ENCODE assay signal across 25 mouse cellular contexts in the genomic region with DNA sequence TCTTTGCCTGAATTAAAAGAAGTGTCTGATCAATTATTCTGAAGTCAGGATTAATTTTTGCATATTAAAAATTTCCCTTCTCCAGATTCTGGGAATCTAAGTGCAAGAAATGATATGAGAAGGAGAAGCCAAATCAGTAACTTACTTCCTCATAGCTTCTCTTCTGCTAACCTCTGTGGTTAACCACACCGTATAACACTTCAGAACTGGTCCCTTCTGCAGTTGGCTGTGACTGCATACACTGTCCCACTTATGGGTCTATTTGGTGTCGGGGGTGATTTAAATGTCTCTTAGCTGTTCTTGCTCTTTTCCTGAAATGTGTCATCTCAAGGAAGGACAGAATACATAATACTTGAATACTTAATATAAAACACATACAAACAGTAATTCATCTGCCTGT.
DNase-seq lines count a peak whose midpoint lies in the region; ATAC-seq and TF ChIP-seq lines count a peak whose summit lies in the region.
"Had no signal": no experiment of that assay in that cellular context is flagged by ENCODE, and none has a peak within 500 bp of the region (broad histone marks: within the 10 kb centered on the region; RNA-seq: fewer than 3 reads in every experiment).

No protein-coding gene starts in this region.

- ATAC-seq in granulocyte monocyte progenitor cell, adult 5-6 weeks (replicated peaks; ENCODE audit: poor library complexity, severe bottlenecking): peak; percentile 98
- ATAC-seq: CD4-positive, CD25-positive, alpha-beta regulatory T cell, adult 4 months; forebrain, embryonic 14.5 days; intestine, embryonic 16.5 days had no signal

- no peaks in the 10 kb centered on the region for H3K36me3 ChIP-seq in myocyte (ENCODE audit: control insufficient read depth, insufficient read depth)
- H3K36me3 ChIP-seq: embryonic facial prominence, embryonic 15.5 days; forebrain, embryonic 10.5 days; heart, embryonic 10.5 days had no signal

- no peak overlapping the region for H3K4me3 ChIP-seq in myocyte
- H3K4me3 ChIP-seq: embryonic facial prominence, embryonic 15.5 days; erythroblast, embryonic 14.5 days; forebrain, embryonic 10.5 days; heart, embryonic 10.5 days had no signal

- no peaks in the 10 kb centered on the region for H3K27me3 ChIP-seq in myocyte (ENCODE audit: control insufficient read depth, insufficient read depth, insufficient read length)
- H3K27me3 ChIP-seq: embryonic facial prominence, embryonic 15.5 days had no signal

- H3K79me2 ChIP-seq in myocyte (ENCODE audit: control insufficient read depth, insufficient read depth): no peaks in the 10 kb centered on the region

- no peak for TF ChIP-seq POLR2A in myocyte (IDR thresholded peaks at IDR 0.05; ENCODE audit: insufficient read length, low read depth)

- DNase-seq in 416B (ENCODE audit: low read depth) (peak; percentile 38), MEL-GATA-1-ER (ENCODE audit: extremely low read depth, low read depth) (peak; percentile 46)
- no peak for DNase-seq in lung, postnatal 36 days
- no peak for DNase-seq in adrenal gland, adult 8-10 months
- DNase-seq in embryo, embryonic 10.5 days (ENCODE audit: low spot score): no peak
- DNase-seq: adrenal gland, postnatal 10 days; B cell, adult 2 months; cerebellum, adult 18-20 months; cerebellum, adult 9-11 months; cerebellum, postnatal 36 days; embryo, embryonic 11 days; gastrocnemius, postnatal 36 days; heart, adult 18-20 months; heart, postnatal 10 days; heart, postnatal 4 days had no signal

- H3ac ChIP-seq in myocyte (ENCODE audit: control insufficient read depth, insufficient read length): no peak overlapping the region

- peak overlapping the region; percentile 5 for H3K4me2 ChIP-seq in myocyte (ENCODE audit: low read depth)
- H3K4me2 ChIP-seq: embryonic facial prominence, embryonic 15.5 days; hindbrain, embryonic 14.5 days had no signal

TF ChIP-seq in myocyte, 11 proteins besides CTCF, POLR2A, EP300 and RAD21:
- TF ChIP-seq REST (IDR thresholded peaks at IDR 0.05; ENCODE audit: insufficient read depth, insufficient read length): no peak
- TF ChIP-seq E2F4 (IDR thresholded peaks at IDR 0.05; ENCODE audit: insufficient read depth): no peak
- no peak for TF ChIP-seq CEBPB (IDR thresholded peaks at IDR 0.05; ENCODE audit: insufficient read depth, poor library complexity, severe bottlenecking)
- TF ChIP-seq MYOD1 (IDR thresholded peaks at IDR 0.05; ENCODE audit: control insufficient read depth in 1 of 3, insufficient read length in 2 of 3, low read depth in 2 of 3): no peak
- TF ChIP-seq SRF (IDR thresholded peaks at IDR 0.05; ENCODE audit: control insufficient read depth, insufficient read length, low read depth): no peak
- no peak for TF ChIP-seq POLR2AphosphoS2 (IDR thresholded peaks at IDR 0.05; ENCODE audit: insufficient read length, low read depth)

Comparison
In these comparisons a context has a peak if more than half of its experiments do, and no peak if none do; other contexts are left out.
1. DNase-seq: peak in 416B (single experiment) and MEL-GATA-1-ER (single experiment); none in lung, postnatal 36 days (single experiment), adrenal gland, adult 8-10 months (single experiment) and embryo, embryonic 10.5 days (single experiment).